Mouse (Mus musculus): Measurements from ENCODE around the gene Nme4. TPM values are rescaled to one million over a fixed set of nuclear protein-coding genes. Genes with fewer than 3 reads are reported as not detected.
A peak's percentile ranks its signal among the peaks of the same experiment; 100 is the strongest.
"Not testable (repeated sequence)": the region's sequence is repeated elsewhere in the genome, so short reads cannot be mapped to it uniquely, and the experiment has no call there.

Nme4 gene
- total RNA-seq, 2 experiments from 2014 or later, result 3.6 to 4.2 TPM

GRCm38 (mm10) chr17:26124560-26124959 lies 29.2 kb upstream of the Nme4 start:
- intact Hi-C loops (cut with DNase I), result loop anchor here (5.0 kb wide), 1 partner anchor 118 kb away; the partner anchor contains the start of gene Fam234a
- no peak for TF ChIP-seq CTCF (IDR thresholded peaks at IDR 0.05)
- Histone ChIP-seq H3K27ac (no peak overlapping the region), H3K4me3 (peak overlapping the region; percentile 75)
- no peak for DNase-seq (ENCODE audit: extremely low spot score in 1 of 2, low spot score in 2 of 2)

GRCm38 (mm10) chr17:26123267-26123684 lies 27.9 kb upstream of the Nme4 start, which contains the start of gene Mrpl28:
Gene Mrpl28, plus strand, starts transcription at chr17:26123500.
- no peak for TF ChIP-seq CTCF (IDR thresholded peaks at IDR 0.05)
- DNase-seq (ENCODE audit: extremely low spot score in 1 of 2, low spot score in 2 of 2), result peak; percentile 80 to 87
- peak within 1 kb of the TSS; percentile 77 for H3K27ac ChIP-seq
- H3K4me3 ChIP-seq, result peak within 1 kb of the TSS; percentile 75
- intact Hi-C loops (cut with DNase I), result loop anchor here (1.0 to 5.0 kb wide), 2 partner anchors 15 to 119 kb away; partner anchors contain the start of genes Axin1 and Fam234a

GRCm38 (mm10) chr17:26122431-26123140 lies 27.2 kb upstream of the Nme4 start:
- no peak overlapping the region for H3K4me3 ChIP-seq
- no peak for DNase-seq (ENCODE audit: extremely low spot score in 1 of 2, low spot score in 2 of 2)
- intact Hi-C loops (cut with DNase I), result loop anchor here (1.0 to 5.0 kb wide), 2 partner anchors 16 to 120 kb away; partner anchors contain the start of genes Axin1 and Fam234a
- no peak overlapping the region for H3K27ac ChIP-seq
- no peak for TF ChIP-seq CTCF (IDR thresholded peaks at IDR 0.05)

- DNase-seq (ENCODE audit: extremely low spot score in 1 of 2, low spot score in 2 of 2), result peak; percentile 62 to 67
- peak; percentile 60 for TF ChIP-seq CTCF (IDR thresholded peaks at IDR 0.05)
- intact Hi-C loops (cut with DNase I), result loop anchor here (5.0 kb wide), 1 partner anchor 122 kb away; the partner anchor contains the start of gene Fam234a
- no peak overlapping the region for H3K27ac ChIP-seq
- no peak overlapping the region for H3K4me3 ChIP-seq
Observed at GRCm38 (mm10) chr17:26119766-26120710, 24.6 kb upstream of the Nme4 start.

GRCm38 (mm10) chr17:26116503-26117258 lies 21.3 kb upstream of the Nme4 start:
- Histone ChIP-seq H3K4me3 (no peak overlapping the region), H3K27ac (no peak overlapping the region)
- intact Hi-C loops (cut with DNase I), result no loop called here
- no peak for DNase-seq (ENCODE audit: extremely low spot score in 1 of 2, low spot score in 2 of 2)
- no peak for TF ChIP-seq CTCF (IDR thresholded peaks at IDR 0.05)

GRCm38 (mm10) chr17:26115956-26116487 lies 20.6 kb upstream of the Nme4 start:
- no peak for DNase-seq (ENCODE audit: extremely low spot score in 1 of 2, low spot score in 2 of 2)
- intact Hi-C loops (cut with DNase I), result no loop called here
- H3K27ac ChIP-seq, result no peak overlapping the region
- TF ChIP-seq CTCF (IDR thresholded peaks at IDR 0.05), result no peak
- no peak overlapping the region for H3K4me3 ChIP-seq

- DNase-seq (ENCODE audit: extremely low spot score in 1 of 2, low spot score in 2 of 2), result no peak
- Histone ChIP-seq H3K27ac (no peak overlapping the region), H3K4me3 (no peak overlapping the region)
- intact Hi-C loops (cut with DNase I), result no loop called here
- no peak for TF ChIP-seq CTCF (IDR thresholded peaks at IDR 0.05)
Observed at GRCm38 (mm10) chr17:26115205-26115898, 19.9 kb upstream of the Nme4 start.

- intact Hi-C loops (cut with DNase I); DNase-seq (ENCODE audit: extremely low spot score in 1 of 2, low spot score in 2 of 2); H3K4me3 ChIP-seq; H3K27ac ChIP-seq: not testable (repeated sequence)
- peak; percentile 29 for TF ChIP-seq CTCF (IDR thresholded peaks at IDR 0.05)
Observed at GRCm38 (mm10) chr17:26114461-26114860, 19.1 kb upstream of the Nme4 start.

- DNase-seq (ENCODE audit: extremely low spot score in 1 of 2, low spot score in 2 of 2), result no peak
- Histone ChIP-seq H3K27ac (peak overlapping the region; percentile 86), H3K4me3 (peak overlapping the region; percentile 67)
- no peak for TF ChIP-seq CTCF (IDR thresholded peaks at IDR 0.05)
- intact Hi-C loops (cut with DNase I), result no loop called here
Observed at GRCm38 (mm10) chr17:26114061-26114460, 18.7 kb upstream of the Nme4 start.

- intact Hi-C loops (cut with DNase I), result no loop called here
- peak within 1 kb of the TSS; percentile 67 for H3K4me3 ChIP-seq
- peak; percentile 33 for TF ChIP-seq CTCF (IDR thresholded peaks at IDR 0.05)
- DNase-seq (ENCODE audit: extremely low spot score in 1 of 2, low spot score in 2 of 2), result peak; percentile 73
- H3K27ac ChIP-seq, result peak within 1 kb of the TSS; percentile 86
Observed at GRCm38 (mm10) chr17:26113181-26113948, 18.0 kb upstream of the Nme4 start, which contains the start of gene Tmem8. Gene Tmem8, plus strand, starts transcription at chr17:26113299.
